Mouse (Mus musculus): Measurements from ENCODE around the gene Iars2.

GRCm38 (mm10) chr1:185353351-185353750, 24.2 kb upstream of the Iars2 start:
- no peak for TF ChIP-seq CTCF (IDR thresholded peaks at IDR 0.05; ENCODE audit: low read depth, low read length)
- TF ChIP-seq POLR2A (IDR thresholded peaks at IDR 0.05; ENCODE audit: borderline replicate concordance, low read depth, low read length), result no peak
